Mouse (Mus musculus) kidney, embryonic 15.5 days (tissue): ENCODE results near the gene Rin2. TPM values are rescaled to one million over a fixed set of nuclear protein-coding genes. Genes with fewer than 3 reads are reported as not detected.

Source experiments
- ATAC-seq: fragments of 200-750 bp; cut with Nextera tagmentation; replicated peaks from 2 replicates; pipeline ENCODE4 v1.8.0; 2017; ENCODE audit warnings: moderate TSS enrichment; ENCODE audit not compliant: low FRiP score
- H3K27ac ChIP-seq: fragments of 300-500 bp; sonication (generic); 2 replicates; pipeline ENCODE4 v1.5.1; 2015; ENCODE audit warnings: mild to moderate bottlenecking, inconsistent platforms
- H3K27me3 ChIP-seq: fragments of 300-500 bp; sonication (generic); 2 replicates; pipeline ENCODE4 v1.6.1; 2015; ENCODE audit warnings: inconsistent platforms
- H3K36me3 ChIP-seq: fragments of 300-500 bp; sonication (generic); 2 replicates; pipeline ENCODE4 v1.6.1; 2015; ENCODE audit warnings: inconsistent platforms
- H3K4me1 ChIP-seq: fragments of 300-500 bp; sonication (generic); 2 replicates; pipeline ENCODE4 v1.6.1; 2015; ENCODE audit warnings: inconsistent platforms
- H3K4me2 ChIP-seq: fragments of 300-500 bp; sonication (generic); 2 replicates; pipeline ENCODE4 v1.6.1; 2015; ENCODE audit warnings: moderate library complexity, mild to moderate bottlenecking, inconsistent platforms
- H3K4me3 ChIP-seq: fragments of 300-500 bp; sonication (generic); replicated peaks from 2 replicates; pipeline ENCODE4 v1.5.1; 2015; ENCODE audit warnings: mild to moderate bottlenecking, inconsistent platforms
- H3K9ac ChIP-seq: fragments of 300-500 bp; sonication (generic); 2 replicates; pipeline ENCODE4 v1.6.1; 2015; ENCODE audit warnings: mild to moderate bottlenecking, inconsistent platforms
- H3K9me3 ChIP-seq: fragments of 300-500 bp; sonication (generic); replicated peaks from 2 replicates; pipeline ENCODE4 v1.6.1; 2016; ENCODE audit warnings: inconsistent platforms
- WGBS: fragments of 180-500 bp; shearing (Covaris S2); methylation state at CpG from one replicate; pipeline ENCODE4 v1.1.7; 2015; ENCODE audit warnings: mixed read lengths; 5-methylcytosine and 5-hydroxymethylcytosine counted together
- polyA plus RNA-seq: library from polyadenylated mRNA; unstranded; fragments of >200 nt; fragmentation: Nextera tagmentation; extraction: Ambion mirVana; gene quantifications from 2 replicates; pipeline ENCODE4 v1.2.1, GENCODE M21; 2015

Rin2 gene
- polyA plus RNA-seq, 1 experiment from 2014 or later, result 33.0 TPM

GRCm38 (mm10) chr2:145801322-145802052 lies 126.5 kb downstream of the Rin2 start:
- Histone ChIP-seq H3K4me3 (no peak overlapping the region), H3K4me2 (no peak overlapping the region), H3K27me3 (no peaks in the 10 kb centered on the region), H3K36me3 (peaks cover 68% of the 10 kb centered on the region), H3K9ac (no peak overlapping the region), H3K27ac (no peak overlapping the region), H3K4me1 (no peaks in the 10 kb centered on the region), H3K9me3 (0 out of 2 replicates have a peak, but pooled peaks cover 3% of the 10 kb centered on the region)
- ATAC-seq, result no peak
- WGBS, result 71% methylated on average over 9 of the region's 9 CpGs

- no peaks in the 10 kb centered on the region for H3K4me1 ChIP-seq
- H3K4me3 ChIP-seq, result no peak overlapping the region
- WGBS, result 85% methylated on average over 2 of the region's 2 CpGs
- H3K4me2 ChIP-seq, result no peak overlapping the region
- H3K9me3 ChIP-seq, result 0 out of 2 replicates have a peak, but pooled peaks cover 3% of the 10 kb centered on the region
- ATAC-seq, result no peak
- no peak overlapping the region for H3K27ac ChIP-seq
- no peak overlapping the region for H3K9ac ChIP-seq
- peaks cover 66% of the 10 kb centered on the region for H3K36me3 ChIP-seq
- H3K27me3 ChIP-seq, result no peaks in the 10 kb centered on the region
Measured at GRCm38 (mm10) chr2:145802626-145803025, 127.6 kb downstream of the Rin2 start.

GRCm38 (mm10) chr2:145803822-145804342 lies 128.9 kb downstream of the Rin2 start:
- no peak overlapping the region for H3K27ac ChIP-seq
- 0 out of 2 replicates have a peak, but pooled peaks cover 3% of the 10 kb centered on the region for H3K9me3 ChIP-seq
- no peak overlapping the region for H3K4me3 ChIP-seq
- H3K4me2 ChIP-seq, result no peak overlapping the region
- WGBS, result 90% methylated on average over 10 of the region's 10 CpGs
- H3K4me1 ChIP-seq, result no peaks in the 10 kb centered on the region
- no peak for ATAC-seq
- H3K27me3 ChIP-seq, result no peaks in the 10 kb centered on the region
- H3K9ac ChIP-seq, result no peak overlapping the region
- H3K36me3 ChIP-seq, result peaks cover 60% of the 10 kb centered on the region

- Histone ChIP-seq H3K27me3 (no peaks in the 10 kb centered on the region), H3K4me2 (no peak overlapping the region), H3K27ac (no peak overlapping the region), H3K9ac (no peak overlapping the region), H3K9me3 (0 out of 2 replicates have a peak, but pooled peaks cover 3% of the 10 kb centered on the region), H3K4me1 (no peaks in the 10 kb centered on the region), H3K4me3 (no peak overlapping the region), H3K36me3 (peaks cover 53% of the 10 kb centered on the region)
- no peak for ATAC-seq
- WGBS, result 90% methylated on average over 6 of the region's 6 CpGs
Measured at GRCm38 (mm10) chr2:145804524-145804923, 129.5 kb downstream of the Rin2 start.

GRCm38 (mm10) chr2:145807276-145807675 lies 132.3 kb downstream of the Rin2 start:
- Histone ChIP-seq H3K36me3 (peaks cover 48% of the 10 kb centered on the region), H3K4me1 (no peaks in the 10 kb centered on the region), H3K9ac (no peak overlapping the region), H3K4me2 (no peak overlapping the region), H3K4me3 (no peak overlapping the region), H3K27ac (no peak overlapping the region), H3K9me3 (0 out of 2 replicates have a peak, but pooled peaks cover 3% of the 10 kb centered on the region), H3K27me3 (no peaks in the 10 kb centered on the region)
- no peak for ATAC-seq
- 73% methylated on average over 2 of the region's 2 CpGs for WGBS

GRCm38 (mm10) chr2:145808251-145808650 lies 133.2 kb downstream of the Rin2 start:
- no peak overlapping the region for H3K9ac ChIP-seq
- H3K27me3 ChIP-seq, result no peaks in the 10 kb centered on the region
- 0 out of 2 replicates have a peak, but pooled peaks cover 3% of the 10 kb centered on the region for H3K9me3 ChIP-seq
- H3K4me2 ChIP-seq, result no peak overlapping the region
- H3K4me1 ChIP-seq, result no peaks in the 10 kb centered on the region
- no peak overlapping the region for H3K4me3 ChIP-seq
- H3K27ac ChIP-seq, result no peak overlapping the region
- peaks cover 39% of the 10 kb centered on the region for H3K36me3 ChIP-seq
- WGBS, result 88% methylated on average over 2 of the region's 2 CpGs
- no peak for ATAC-seq

GRCm38 (mm10) chr2:145808667-145809066 lies 133.7 kb downstream of the Rin2 start:
- no peaks in the 10 kb centered on the region for H3K27me3 ChIP-seq
- H3K27ac ChIP-seq, result no peak overlapping the region
- 92% methylated on average over 6 of the region's 6 CpGs for WGBS
- ATAC-seq, result no peak
- no peaks in the 10 kb centered on the region for H3K4me1 ChIP-seq
- 0 out of 2 replicates have a peak, but pooled peaks cover 3% of the 10 kb centered on the region for H3K9me3 ChIP-seq
- no peak overlapping the region for H3K4me3 ChIP-seq
- H3K4me2 ChIP-seq, result no peak overlapping the region
- H3K36me3 ChIP-seq, result peaks cover 39% of the 10 kb centered on the region
- H3K9ac ChIP-seq, result no peak overlapping the region

- WGBS, result 57% methylated on average over 5 of the region's 5 CpGs
- Histone ChIP-seq H3K4me2 (no peak overlapping the region), H3K27ac (no peak overlapping the region), H3K36me3 (peaks cover 34% of the 10 kb centered on the region), H3K4me3 (no peak overlapping the region), H3K9me3 (peaks cover 8% of the 10 kb centered on the region), H3K9ac (no peak overlapping the region), H3K4me1 (no peaks in the 10 kb centered on the region), H3K27me3 (no peaks in the 10 kb centered on the region)
- ATAC-seq, result no peak
Measured at GRCm38 (mm10) chr2:145810676-145811075, 135.7 kb downstream of the Rin2 start.

GRCm38 (mm10) chr2:145812818-145813217 lies 137.8 kb downstream of the Rin2 start:
- ATAC-seq, result no peak
- H3K4me1 ChIP-seq, result no peaks in the 10 kb centered on the region
- WGBS, result 84% methylated on average over 1 of the region's 1 CpGs

GRCm38 (mm10) chr2:145817195-145817594 lies 142.2 kb downstream of the Rin2 start:
- 71% methylated on average over 5 of the region's 5 CpGs for WGBS
- H3K27me3 ChIP-seq, result no peaks in the 10 kb centered on the region
- no peak for ATAC-seq
- H3K4me2 ChIP-seq, result no peak overlapping the region
- no peak overlapping the region for H3K4me3 ChIP-seq
- 0 out of 2 replicates have a peak, but pooled peaks cover 3% of the 10 kb centered on the region for H3K4me1 ChIP-seq
- peaks cover 25% of the 10 kb centered on the region for H3K36me3 ChIP-seq
- peaks cover 15% of the 10 kb centered on the region for H3K9me3 ChIP-seq
- H3K27ac ChIP-seq, result no peak overlapping the region
- H3K9ac ChIP-seq, result no peak overlapping the region

More at GRCm38 (mm10) chr2:145812818-145813217, 137.8 kb downstream of the Rin2 start:
- Histone ChIP-seq H3K27ac (no peak overlapping the region), H3K27me3 (no peaks in the 10 kb centered on the region), H3K36me3 (peaks cover 32% of the 10 kb centered on the region), H3K4me2 (no peak overlapping the region), H3K9ac (no peak overlapping the region), H3K9me3 (peaks cover 15% of the 10 kb centered on the region), H3K4me3 (no peak overlapping the region)

GRCm38 (mm10) chr2:145822013-145822782 lies 147.2 kb downstream of the Rin2 start:
- Histone ChIP-seq H3K9ac (no peak overlapping the region), H3K4me1 (0 out of 2 replicates have a peak, but pooled peaks cover 3% of the 10 kb centered on the region), H3K4me2 (no peak overlapping the region), H3K9me3 (no peaks in the 10 kb centered on the region), H3K27me3 (no peaks in the 10 kb centered on the region), H3K27ac (no peak overlapping the region), H3K36me3 (peaks cover 30% of the 10 kb centered on the region), H3K4me3 (no peak overlapping the region)
- no peak for ATAC-seq
- WGBS, result 67% methylated on average over 15 of the region's 15 CpGs
